Comparison of ENCODE assay signal across 14 mouse cellular contexts in the genomic region with DNA sequence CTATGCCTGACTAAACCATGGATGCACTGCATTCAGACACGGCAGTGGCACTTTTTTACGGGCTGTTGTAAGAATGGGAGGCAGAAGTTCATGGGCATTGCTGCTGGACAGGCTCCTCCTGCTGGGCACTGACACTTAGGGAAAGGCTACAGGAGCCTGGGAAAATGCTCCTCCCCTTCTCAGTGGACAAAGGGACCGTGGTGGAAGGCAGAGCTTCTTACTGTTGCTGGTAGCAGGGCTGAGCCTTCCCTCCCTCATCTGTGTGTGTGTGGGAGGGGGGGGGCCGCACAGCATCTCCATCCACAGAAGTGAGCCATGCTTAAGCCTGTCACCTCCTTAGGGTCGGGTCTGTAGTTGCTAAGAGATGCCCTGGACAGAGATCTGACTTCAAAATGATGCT. TPM values are rescaled to one million over a fixed set of nuclear protein-coding genes. Genes with fewer than 3 reads are reported as not detected.
DNase-seq lines count a peak whose midpoint lies in the region; ATAC-seq and TF ChIP-seq lines count a peak whose summit lies in the region.
"Had no signal": no experiment of that assay in that cellular context is flagged by ENCODE, and none has a peak within 500 bp of the region (broad histone marks: within the 10 kb centered on the region; RNA-seq: fewer than 3 reads in every experiment).

No protein-coding gene starts in this region.

- H3K9me3 ChIP-seq in embryonic facial prominence, embryonic 13.5 days = no peaks in the 10 kb centered on the region
- no peaks in the 10 kb centered on the region for H3K9me3 ChIP-seq in embryonic facial prominence, embryonic 10.5 days
- H3K9me3 ChIP-seq in neural tube, embryonic 14.5 days (ENCODE audit: control insufficient read depth, low read length) = no peaks in the 10 kb centered on the region
- H3K9me3 ChIP-seq: G1E; liver, embryonic 12.5 days had no signal

- no peak overlapping the region for H3K4me2 ChIP-seq in embryonic facial prominence, embryonic 13.5 days
- no peak overlapping the region for H3K4me2 ChIP-seq in neural tube, embryonic 14.5 days (ENCODE audit: low read depth, low read length)
- H3K4me2 ChIP-seq: liver, embryonic 12.5 days had no signal

- no peak overlapping the region for H3K9ac ChIP-seq in embryonic facial prominence, embryonic 13.5 days
- H3K9ac ChIP-seq in neural tube, embryonic 14.5 days (replicated peaks; ENCODE audit: low read depth, low read length) = no peak overlapping the region
- H3K9ac ChIP-seq: liver, embryonic 12.5 days had no signal

- TF ChIP-seq POLR2A in bone marrow, adult 2 months (IDR thresholded peaks at IDR 0.05; ENCODE audit: borderline replicate concordance, control insufficient read depth, low read depth, low read length) = no peak
- no peak for TF ChIP-seq POLR2A in kidney, adult 2 months (IDR thresholded peaks at IDR 0.05; ENCODE audit: low read depth, low read length)

- peaks cover 21% of the 10 kb centered on the region for H3K36me3 ChIP-seq in embryonic facial prominence, embryonic 13.5 days
- peaks cover 76% of the 10 kb centered on the region for H3K36me3 ChIP-seq in embryonic facial prominence, embryonic 10.5 days (replicated peaks)
- no peaks in the 10 kb centered on the region for H3K36me3 ChIP-seq in neural tube, embryonic 14.5 days (ENCODE audit: control insufficient read depth, insufficient read depth, low read length)
- H3K36me3 ChIP-seq in kidney, adult 2 months (ENCODE audit: control insufficient read depth, insufficient read depth, low read length) = no peaks in the 10 kb centered on the region

- peaks cover 12% of the 10 kb centered on the region for H3K4me1 ChIP-seq in embryonic facial prominence, embryonic 13.5 days
- H3K4me1 ChIP-seq in embryonic facial prominence, embryonic 10.5 days = peaks cover 4% of the 10 kb centered on the region; the same call in 1 of the 2 replicates
- peaks cover 18% of the 10 kb centered on the region for H3K4me1 ChIP-seq in bone marrow, adult 2 months (ENCODE audit: control insufficient read depth, insufficient read depth, low read length)
- no peaks in the 10 kb centered on the region for H3K4me1 ChIP-seq in neural tube, embryonic 14.5 days (ENCODE audit: control insufficient read depth, insufficient read depth, low read length)
- H3K4me1 ChIP-seq in kidney, adult 2 months (ENCODE audit: control insufficient read depth, insufficient read depth, low read length) = no peaks in the 10 kb centered on the region

- 0 out of 2 replicates have a peak, but pooled peaks have one; percentile 46 for ATAC-seq in embryonic facial prominence, embryonic 13.5 days (ENCODE audit: insufficient number of reproducible peaks, insufficient read depth, low FRiP score, low TSS enrichment, low read depth)
- ATAC-seq in neural tube, embryonic 14.5 days (ENCODE audit: low read depth) = peak; percentile 56; the same call in 1 of the 2 replicates
- ATAC-seq: liver, embryonic 12.5 days had no signal

- H3K4me3 ChIP-seq in embryonic facial prominence, embryonic 13.5 days = no peak overlapping the region
- H3K4me3 ChIP-seq in embryonic facial prominence, embryonic 10.5 days = no peak overlapping the region
- H3K4me3 ChIP-seq in layer of hippocampus, adult 2 months = no peak overlapping the region
- H3K4me3 ChIP-seq in bone marrow, adult 2 months (replicated peaks; ENCODE audit: control insufficient read depth, low read depth, low read length) = no peak overlapping the region
- no peak overlapping the region for H3K4me3 ChIP-seq in neural tube, embryonic 14.5 days (ENCODE audit: low read depth, low read length)
- H3K4me3 ChIP-seq in kidney, adult 2 months (ENCODE audit: insufficient read depth, low read depth, low read length) = no peak overlapping the region
- H3K4me3 ChIP-seq: liver, embryonic 12.5 days had no signal

- no peak overlapping the region for H3K27ac ChIP-seq in embryonic facial prominence, embryonic 13.5 days
- H3K27ac ChIP-seq in embryonic facial prominence, embryonic 10.5 days (replicated peaks) = no peak overlapping the region
- H3K27ac ChIP-seq in layer of hippocampus, adult 2 months = peak overlapping the region; percentile 73
- H3K27ac ChIP-seq in bone marrow, adult 2 months (ENCODE audit: control insufficient read depth, insufficient read depth, low read depth, low read length, poor library complexity) = peak overlapping the region; percentile 8; the same call in 1 of the 2 replicates
- no peak overlapping the region for H3K27ac ChIP-seq in neural tube, embryonic 14.5 days (ENCODE audit: low read depth, low read length)
- H3K27ac ChIP-seq in kidney, adult 2 months (ENCODE audit: insufficient read depth, low read depth, low read length) = no peak overlapping the region
- H3K27ac ChIP-seq: liver, embryonic 12.5 days had no signal

- 56% methylated on average over 5 of the region's 5 CpGs for WGBS in embryonic facial prominence, embryonic 13.5 days
- WGBS in embryonic facial prominence, embryonic 10.5 days = 72% methylated on average over 5 of the region's 5 CpGs
- WGBS in bone marrow, adult 2 months = 35% methylated on average over 5 of the region's 5 CpGs
- WGBS in neural tube, embryonic 14.5 days = 51% methylated on average over 5 of the region's 5 CpGs
- 50% methylated on average over 5 of the region's 5 CpGs for WGBS in kidney, adult 2 months

- H3K27me3 ChIP-seq in embryonic facial prominence, embryonic 13.5 days = no peaks in the 10 kb centered on the region
- no peaks in the 10 kb centered on the region for H3K27me3 ChIP-seq in embryonic facial prominence, embryonic 10.5 days (replicated peaks; ENCODE audit: low read depth, poor library complexity, severe bottlenecking)
- H3K27me3 ChIP-seq in neural tube, embryonic 14.5 days (ENCODE audit: control insufficient read depth, insufficient read depth, low read length) = no peaks in the 10 kb centered on the region
- H3K27me3 ChIP-seq in kidney, adult 2 months (replicated peaks; ENCODE audit: control insufficient read depth, insufficient read depth, low read length) = no peaks in the 10 kb centered on the region
- H3K27me3 ChIP-seq: liver, embryonic 12.5 days had no signal

- peak; percentile 37 for TF ChIP-seq CTCF in layer of hippocampus, adult 2 months (conservative IDR thresholded peaks at IDR 0.05)
- TF ChIP-seq CTCF in bone marrow, adult 2 months (IDR thresholded peaks at IDR 0.05; ENCODE audit: control insufficient read depth, insufficient read depth, low read length) = no peak
- TF ChIP-seq CTCF in kidney, adult 2 months (conservative IDR thresholded peaks at IDR 0.05; ENCODE audit: insufficient read depth, insufficient read length, low read depth, low read length) = no peak

- DNase-seq in embryonic facial prominence, embryonic 10.5 days (ENCODE audit: low spot score) = no peak
- no peak for DNase-seq in layer of hippocampus, adult 2 months (ENCODE audit: low spot score in 2 of 2)
- DNase-seq in layer of hippocampus, adult 9-11 months = no peak
- DNase-seq in right cerebral cortex, postnatal 4 days = no peak
- no peak for DNase-seq in kidney, adult 2 months
- DNase-seq: cerebellum, adult 9-10 months; kidney, adult 18-20 months had no signal

RNA-seq across cellular contexts. Expression of a gene that starts 5.2 kb away (rescaled TPM):
- polyA plus RNA-seq in embryonic facial prominence, embryonic 13.5 days (2015; fragmentation: Nextera tagmentation; extraction: Ambion mirVana) = not detected in 2 replicates
- polyA plus RNA-seq in embryonic facial prominence, embryonic 10.5 days (2016; fragmentation: Nextera tagmentation; extraction: Ambion mirVana) = 0.13 and 0.21 TPM in 2 replicates
- not detected for total RNA-seq in layer of hippocampus, adult 2 months (2021)
- not detected in 2 replicates for polyA plus RNA-seq in bone marrow, adult 2 months (2011; ENCODE audit: insufficient read depth, insufficient read length, low replicate concordance, missing spikeins)
- not detected in 2 replicates for polyA plus RNA-seq in neural tube, embryonic 14.5 days (2014; fragmentation: Nextera tagmentation; extraction: Ambion mirVana)
- polyA plus RNA-seq in kidney, adult 2 months (2012; rRNA removed) = not detected in 2 replicates
- total RNA-seq: G1E; layer of hippocampus, postnatal 14 days had no signal
- polyA plus RNA-seq: embryonic facial prominence, embryonic 14.5 days; G1E; liver, embryonic 12.5 days had no signal

RNA-seq across cellular contexts. Expression of a gene that starts 23.3 kb away (rescaled TPM):
- polyA plus RNA-seq in embryonic facial prominence, embryonic 13.5 days (2015; fragmentation: Nextera tagmentation; extraction: Ambion mirVana) = 7.1 and 8.6 TPM in 2 replicates
- polyA plus RNA-seq in embryonic facial prominence, embryonic 10.5 days (2016; fragmentation: Nextera tagmentation; extraction: Ambion mirVana) = 4.1 and 5.4 TPM in 2 replicates
- 1 to 10 TPM; 3.6 to 3.9 TPM for total RNA-seq in layer of hippocampus, adult 2 months (2021)
- 2.6 and 6.3 TPM in 2 replicates for polyA plus RNA-seq in bone marrow, adult 2 months (2011; ENCODE audit: insufficient read depth, insufficient read length, low replicate concordance, missing spikeins)
- polyA plus RNA-seq in neural tube, embryonic 14.5 days (2014; fragmentation: Nextera tagmentation; extraction: Ambion mirVana) = 2.9 and 4.2 TPM in 2 replicates
- 1.7 and 1.8 TPM in 2 replicates for polyA plus RNA-seq in kidney, adult 2 months (2012; rRNA removed)

RNA-seq across cellular contexts. Expression of a gene that starts 24.5 kb away (rescaled TPM):
- polyA plus RNA-seq in embryonic facial prominence, embryonic 13.5 days (2015; fragmentation: Nextera tagmentation; extraction: Ambion mirVana) = 20.4 and 21.0 TPM in 2 replicates
- polyA plus RNA-seq in embryonic facial prominence, embryonic 10.5 days (2016; fragmentation: Nextera tagmentation; extraction: Ambion mirVana) = 32.6 and 33.3 TPM in 2 replicates
- 1 to 10 TPM; 6.0 to 6.1 TPM for total RNA-seq in layer of hippocampus, adult 2 months (2021)
- polyA plus RNA-seq in bone marrow, adult 2 months (2011; ENCODE audit: insufficient read depth, insufficient read length, low replicate concordance, missing spikeins) = 1.9 and 2.0 TPM in 2 replicates
- 13.8 and 15.7 TPM in 2 replicates for polyA plus RNA-seq in neural tube, embryonic 14.5 days (2014; fragmentation: Nextera tagmentation; extraction: Ambion mirVana)
- 6.9 and 10.2 TPM in 2 replicates for polyA plus RNA-seq in kidney, adult 2 months (2012; rRNA removed)

Comparison
In these comparisons a context has a peak if more than half of its experiments do, and no peak if none do; other contexts are left out.
1. H3K27ac ChIP-seq: peak in layer of hippocampus, adult 2 months (single experiment) and bone marrow, adult 2 months (single experiment); none in embryonic facial prominence, embryonic 13.5 days (single experiment), embryonic facial prominence, embryonic 10.5 days (single experiment), neural tube, embryonic 14.5 days (single experiment) and kidney, adult 2 months (single experiment).